Mouse (Mus musculus): ENCODE results near the gene Mst1r.

- TF ChIP-seq CTCF (IDR thresholded peaks at IDR 0.05; ENCODE audit: borderline replicate concordance, control insufficient read depth, extremely low read depth, insufficient read depth, low read length, poor library complexity) (no peak), POLR2A (IDR thresholded peaks at IDR 0.05; ENCODE audit: control insufficient read depth, extremely low read depth, insufficient read depth, low read length, poor library complexity) (no peak)
These were observed 54.7 kb downstream of the Mst1r start for GRCm38 (mm10) chr9:107961351-107961762.
